Mouse (Mus musculus): ENCODE measurements around the gene Eef1g.

Gene Eef1g

GRCm38 (mm10) chr19:9026634-9027033 lies 59.8 kb downstream of the Eef1g start:
- DNase-seq (ENCODE audit: low spot score): peak; percentile 91

DNA sequence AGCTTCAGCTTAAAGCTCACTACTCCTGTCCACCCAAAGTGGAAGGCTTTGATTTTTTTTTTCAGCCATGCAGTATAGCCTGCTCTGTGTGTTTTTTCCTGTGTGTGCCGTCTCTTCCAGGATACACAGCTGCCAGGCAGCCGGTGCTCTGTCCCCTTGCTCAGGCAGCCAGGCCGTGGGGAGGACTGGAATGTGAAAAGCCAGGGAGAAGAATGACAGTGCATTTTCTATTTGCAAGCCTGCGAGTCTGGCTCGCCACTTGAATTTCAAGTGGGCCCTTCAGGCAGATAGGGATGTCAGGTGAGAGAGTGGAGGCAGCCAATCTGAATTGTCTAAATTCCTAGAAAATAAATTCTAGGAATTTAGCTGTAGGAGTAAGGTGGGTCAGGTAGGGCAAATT lies 61.0 kb downstream of the Eef1g start:
- DNase-seq (ENCODE audit: low spot score): no peak

Measured in adipocyte (in vitro differentiated cells).